In genomic region chr13:97439216-97439979, GRCm38 (mm10) we compare ENCODE assay signal across 9 mouse cellular contexts.
DNase-seq lines count a peak whose midpoint lies in the region; ATAC-seq and TF ChIP-seq lines count a peak whose summit lies in the region.
"Had no signal": no experiment of that assay in that cellular context is flagged by ENCODE, and none has a peak within 500 bp of the region (broad histone marks: within the 10 kb centered on the region; RNA-seq: fewer than 3 reads in every experiment).

No protein-coding gene starts in this region.

- no peak overlapping the region for H3K27ac ChIP-seq in cortical plate, adult 2 months (ENCODE audit: insufficient read depth, low read length)
- H3K27ac ChIP-seq in hindbrain, embryonic 10.5 days: peak overlapping the region; percentile 89

- no peaks in the 10 kb centered on the region; the same call in 1 of the 2 replicates for H3K27me3 ChIP-seq in hindbrain, embryonic 10.5 days (ENCODE audit: insufficient read depth, poor library complexity, severe bottlenecking)

- peak; percentile 38 for DNase-seq in layer of hippocampus, adult 11-12 months (ENCODE audit: low spot score)
- no peak for DNase-seq in layer of hippocampus, postnatal 25 days (ENCODE audit: extremely low spot score in 1 of 2, low spot score in 1 of 2)
- DNase-seq in hindbrain, embryonic 10.5 days (ENCODE audit: low spot score): peak; percentile 56
- no peak for DNase-seq in left cerebral cortex, adult 9 months (ENCODE audit: low spot score in 2 of 2)
- DNase-seq in kidney, adult 8-10 months: no peak

- H3K4me1 ChIP-seq in cortical plate, adult 2 months (ENCODE audit: control insufficient read depth, insufficient read depth, low read length): peaks cover 6% of the 10 kb centered on the region
- H3K4me1 ChIP-seq in hindbrain, embryonic 10.5 days (replicated peaks): peaks cover 90% of the 10 kb centered on the region

- no peaks in the 10 kb centered on the region for H3K36me3 ChIP-seq in hindbrain, embryonic 10.5 days

- no peak overlapping the region for H3K4me3 ChIP-seq in cortical plate, adult 2 months (ENCODE audit: insufficient read depth, low read length)
- peak overlapping the region; percentile 30 for H3K4me3 ChIP-seq in hindbrain, embryonic 10.5 days
- H3K4me3 ChIP-seq: megakaryocyte, embryonic 14.5 days had no signal

- TF ChIP-seq CTCF in cortical plate, adult 2 months (IDR thresholded peaks at IDR 0.05; ENCODE audit: extremely low read depth, insufficient read depth, low read length): no peak

- ATAC-seq in megakaryocyte-erythroid progenitor cell, adult 5-6 weeks (replicated peaks; ENCODE audit: low FRiP score, low TSS enrichment, poor library complexity, severe bottlenecking): peak; percentile 47; the same call in 1 of the 2 replicates
- no peak for ATAC-seq in activated CD4-positive, CD25-positive, alpha-beta regulatory T cell, adult 4 months

- H3K9me3 ChIP-seq in hindbrain, embryonic 10.5 days: no peaks in the 10 kb centered on the region

- 0 out of 2 replicates have a peak, but pooled peaks have one; percentile 14 for TF ChIP-seq POLR2A in cortical plate, adult 2 months (IDR thresholded peaks at IDR 0.05; ENCODE audit: extremely low read depth, insufficient read depth, low read length)

- WGBS in hindbrain, embryonic 10.5 days: 16% methylated on average over 16 of the region's 16 CpGs

Comparison
In these comparisons a context has a peak if more than half of its experiments do, and no peak if none do; other contexts are left out.
1. DNase-seq: peak in layer of hippocampus, adult 11-12 months (single experiment) and hindbrain, embryonic 10.5 days (single experiment); none in layer of hippocampus, postnatal 25 days (0 of 2), left cerebral cortex, adult 9 months (0 of 2) and kidney, adult 8-10 months (0 of 2).